Mouse (Mus musculus) kidney, adult 2 months (tissue): ENCODE results near the gene Gckr.

Source experiments
- CTCF ChIP-seq: fragments of 200-500 bp; conservative IDR thresholded peaks from 2 replicates; pipeline ENCODE4 v1.5.1; 2011; ENCODE audit warnings: low read depth, mild to moderate bottlenecking, control low read depth, low read length, moderate library complexity, mixed read lengths; ENCODE audit not compliant: insufficient read depth, insufficient read length
- POLR2A ChIP-seq: fragments of 200-500 bp; IDR thresholded peaks from one replicate; pipeline ENCODE4 v1.6.1; 2011; ENCODE audit warnings: low read depth, low read length, control low read depth

DNA sequence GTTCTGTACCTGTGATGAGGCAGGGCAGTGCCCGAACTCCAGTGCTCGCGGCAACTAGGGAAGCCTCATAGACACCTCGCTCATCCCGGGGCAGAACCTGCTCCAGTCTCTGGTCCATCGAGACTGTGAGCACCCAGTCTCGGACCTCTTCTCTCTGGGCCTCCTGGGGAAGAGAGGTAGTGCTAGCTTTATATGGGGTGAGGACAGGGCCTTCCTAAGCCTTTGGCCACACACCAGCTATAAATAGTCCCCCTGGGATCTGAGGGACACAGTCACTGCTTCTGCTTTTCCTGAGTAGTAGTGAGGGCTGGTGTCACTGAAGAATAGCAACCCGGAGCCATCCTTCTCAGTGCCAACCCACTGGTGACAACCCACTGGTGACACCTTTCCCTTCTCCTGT lies 43.4 kb upstream of the Gckr start:
- TF ChIP-seq CTCF = no peak
- no peak for TF ChIP-seq POLR2A
